Mouse (Mus musculus): Measurements from ENCODE around the gene Col23a1. TPM values are rescaled to one million over a fixed set of nuclear protein-coding genes. Genes with fewer than 3 reads are reported as not detected.
A peak's percentile ranks its signal among the peaks of the same experiment; 100 is the strongest.

Col23a1 gene
- polyA plus RNA-seq, 1 experiment from 2014 or later: 24.1 TPM

GRCm38 (mm10) chr11:51521440-51521839, 231.7 kb downstream of the Col23a1 start:
- Histone ChIP-seq H3K4me1 (peaks cover 46% of the 10 kb centered on the region), H3K9me3 (replicated peaks) (no peaks in the 10 kb centered on the region), H3K4me3 (no peak overlapping the region), H3K27me3 (ENCODE audit: low read depth, poor library complexity, severe bottlenecking) (no peaks in the 10 kb centered on the region), H3K36me3 (peaks cover 22% of the 10 kb centered on the region), H3K27ac (peak overlapping the region; percentile 46)
- DNase-seq (ENCODE audit: low spot score): no peak
- 61% methylated on average over 3 of the region's 3 CpGs for WGBS

GRCm38 (mm10) chr11:51523215-51523614, 233.5 kb downstream of the Col23a1 start:
- Histone ChIP-seq H3K4me1 (peaks cover 64% of the 10 kb centered on the region), H3K9me3 (replicated peaks) (no peaks in the 10 kb centered on the region), H3K36me3 (peaks cover 18% of the 10 kb centered on the region), H3K4me3 (no peak overlapping the region), H3K27me3 (ENCODE audit: low read depth, poor library complexity, severe bottlenecking) (0 out of 2 replicates have a peak, but pooled peaks cover 5% of the 10 kb centered on the region), H3K27ac (peak overlapping the region; percentile 79)
- peak; percentile 63 for DNase-seq (ENCODE audit: low spot score)

- Histone ChIP-seq H3K4me3 (no peak overlapping the region), H3K4me1 (peaks cover 67% of the 10 kb centered on the region), H3K27me3 (ENCODE audit: low read depth, poor library complexity, severe bottlenecking) (0 out of 2 replicates have a peak, but pooled peaks cover 5% of the 10 kb centered on the region), H3K36me3 (peaks cover 14% of the 10 kb centered on the region), H3K9me3 (replicated peaks) (no peaks in the 10 kb centered on the region), H3K27ac (peak overlapping the region; percentile 79)
- no peak for DNase-seq (ENCODE audit: low spot score)
- WGBS: 50% methylated on average over 9 of the region's 9 CpGs
Measured at GRCm38 (mm10) chr11:51523625-51524024, 233.9 kb downstream of the Col23a1 start.

- no peaks in the 10 kb centered on the region for H3K36me3 ChIP-seq
- H3K27ac ChIP-seq: peak overlapping the region; percentile 58
- DNase-seq (ENCODE audit: low spot score): no peak
- no peaks in the 10 kb centered on the region for H3K9me3 ChIP-seq (replicated peaks)
- H3K27me3 ChIP-seq (ENCODE audit: low read depth, poor library complexity, severe bottlenecking): 0 out of 2 replicates have a peak, but pooled peaks cover 5% of the 10 kb centered on the region
- 28% methylated on average over 14 of the region's 14 CpGs for WGBS
- peaks cover 69% of the 10 kb centered on the region for H3K4me1 ChIP-seq
- H3K4me3 ChIP-seq: no peak overlapping the region
Measured at GRCm38 (mm10) chr11:51526631-51527161, 237.0 kb downstream of the Col23a1 start.

- Histone ChIP-seq H3K4me3 (peak overlapping the region; percentile 28; the same call in 1 of the 2 replicates), H3K4me1 (peaks cover 50% of the 10 kb centered on the region), H3K27ac (peak overlapping the region; percentile 78), H3K9me3 (replicated peaks) (no peaks in the 10 kb centered on the region), H3K27me3 (ENCODE audit: low read depth, poor library complexity, severe bottlenecking) (no peaks in the 10 kb centered on the region; the same call in 1 of the 2 replicates), H3K36me3 (no peaks in the 10 kb centered on the region)
- WGBS: 33% methylated on average over 11 of the region's 11 CpGs
- peak; percentile 85 for DNase-seq (ENCODE audit: low spot score)
Measured at GRCm38 (mm10) chr11:51533128-51533533, 243.4 kb downstream of the Col23a1 start.

- WGBS: 32% methylated on average over 2 of the region's 2 CpGs
- no peaks in the 10 kb centered on the region; the same call in 1 of the 2 replicates for H3K27me3 ChIP-seq (ENCODE audit: low read depth, poor library complexity, severe bottlenecking)
- H3K27ac ChIP-seq: no peak overlapping the region
- H3K9me3 ChIP-seq (replicated peaks): no peaks in the 10 kb centered on the region
- DNase-seq (ENCODE audit: low spot score): no peak
- H3K4me3 ChIP-seq: no peak overlapping the region
- no peaks in the 10 kb centered on the region for H3K36me3 ChIP-seq
- peaks cover 58% of the 10 kb centered on the region for H3K4me1 ChIP-seq
Measured at GRCm38 (mm10) chr11:51534314-51534713, 244.6 kb downstream of the Col23a1 start.

DNA sequence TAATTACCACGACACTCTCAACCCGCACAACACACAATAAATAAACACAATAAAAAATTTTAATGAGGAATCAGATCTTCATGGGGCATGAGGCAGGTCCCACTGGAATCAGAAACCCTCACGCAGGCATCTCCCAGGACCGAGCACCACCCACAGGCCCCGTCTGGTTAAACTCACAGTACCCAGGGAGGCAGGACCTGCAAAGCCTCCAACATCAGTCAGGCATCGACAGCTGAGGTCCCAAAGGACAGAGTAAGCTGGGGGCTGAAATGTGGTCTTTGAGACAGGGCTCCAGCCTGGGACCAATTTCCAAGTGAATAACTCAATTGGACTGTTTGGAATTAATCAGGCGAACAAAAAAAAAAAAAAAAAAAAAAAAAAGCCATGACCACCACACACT, 248.7 kb downstream of the Col23a1 start:
- 22% methylated on average over 7 of the region's 7 CpGs for WGBS
- peak; percentile 62 for DNase-seq (ENCODE audit: low spot score)
- H3K4me1 ChIP-seq: peaks cover 75% of the 10 kb centered on the region
- peak overlapping the region; percentile 37; the same call in 1 of the 2 replicates for H3K27ac ChIP-seq
- H3K4me3 ChIP-seq: no peak overlapping the region
- H3K36me3 ChIP-seq: no peaks in the 10 kb centered on the region
- H3K27me3 ChIP-seq (ENCODE audit: low read depth, poor library complexity, severe bottlenecking): no peaks in the 10 kb centered on the region; the same call in 1 of the 2 replicates
- H3K9me3 ChIP-seq (replicated peaks): no peaks in the 10 kb centered on the region

DNA sequence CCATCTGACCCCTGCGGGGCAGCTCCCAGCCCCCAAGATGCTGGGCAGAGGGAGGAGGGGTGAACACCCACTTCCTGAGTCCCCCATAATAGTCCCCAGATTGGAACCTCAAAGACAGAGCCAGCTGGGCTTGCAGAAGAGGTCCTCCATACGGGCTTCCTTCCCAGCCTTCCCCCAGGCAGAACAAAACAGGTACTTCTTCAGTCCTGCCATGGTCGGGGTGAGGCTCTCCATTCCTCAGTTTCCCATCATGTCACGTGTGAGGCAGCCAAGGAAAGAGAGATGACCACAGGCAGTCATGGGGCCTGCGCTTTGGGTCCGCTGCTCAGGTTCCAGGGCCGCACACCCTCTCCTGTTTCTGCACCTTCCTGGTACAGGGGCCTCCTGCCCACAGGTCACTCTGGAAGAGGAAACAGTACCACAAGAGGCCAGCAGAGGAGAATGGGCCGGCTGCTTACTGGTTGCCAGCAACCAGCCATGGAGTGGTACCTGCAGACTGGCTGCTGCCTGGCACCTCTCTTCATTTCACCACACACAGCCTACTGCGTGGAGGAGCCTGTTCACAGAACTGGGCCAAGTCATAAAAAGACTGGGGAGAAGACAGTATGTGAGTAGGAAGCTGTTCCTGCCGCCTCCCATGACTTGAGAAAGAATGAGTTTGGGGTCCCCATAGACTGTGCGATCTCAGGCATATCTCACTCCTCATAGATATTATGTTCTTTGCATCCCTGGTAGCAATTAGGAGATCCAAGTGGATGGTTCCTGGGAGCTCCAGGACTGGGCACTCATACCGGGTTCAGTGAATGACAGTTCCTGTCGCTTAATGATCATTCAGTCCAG, 249.4 kb downstream of the Col23a1 start:
- Histone ChIP-seq H3K27me3 (ENCODE audit: low read depth, poor library complexity, severe bottlenecking) (no peaks in the 10 kb centered on the region; the same call in 1 of the 2 replicates), H3K4me1 (peaks cover 75% of the 10 kb centered on the region), H3K36me3 (no peaks in the 10 kb centered on the region), H3K27ac (peak overlapping the region; percentile 53), H3K9me3 (replicated peaks) (no peaks in the 10 kb centered on the region), H3K4me3 (no peak overlapping the region)
- 52% methylated on average over 13 of the region's 13 CpGs for WGBS
- DNase-seq (ENCODE audit: low spot score): peak; percentile 50

DNA sequence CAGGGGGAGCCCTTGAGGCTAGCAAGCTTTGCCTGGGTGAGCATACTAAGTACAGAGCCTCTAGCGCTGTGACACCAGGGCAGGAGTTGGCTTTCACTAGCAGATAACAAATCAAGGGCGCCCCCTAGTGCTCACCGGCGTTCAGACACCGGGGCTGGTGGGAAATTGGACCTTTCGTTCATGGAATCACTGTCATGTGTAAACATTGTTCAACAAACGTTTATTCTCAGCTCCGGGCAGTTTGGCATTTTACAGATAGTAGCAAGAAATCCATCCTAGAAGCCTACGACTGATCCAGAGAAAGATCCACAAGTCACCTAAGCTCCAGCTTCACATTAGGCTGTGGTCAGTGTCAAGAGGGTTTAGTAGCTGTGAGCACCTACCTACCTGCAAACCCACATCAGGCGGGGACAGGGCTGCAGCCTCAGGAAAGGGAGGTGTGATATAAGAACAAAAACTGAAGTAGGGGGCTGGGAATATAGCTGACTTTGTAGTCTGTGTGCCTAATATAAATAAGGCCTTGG, 250.1 kb downstream of the Col23a1 start:
- Histone ChIP-seq H3K27me3 (ENCODE audit: low read depth, poor library complexity, severe bottlenecking) (no peaks in the 10 kb centered on the region; the same call in 1 of the 2 replicates), H3K9me3 (replicated peaks) (no peaks in the 10 kb centered on the region), H3K4me3 (no peak overlapping the region), H3K4me1 (peaks cover 80% of the 10 kb centered on the region), H3K27ac (0 out of 2 replicates have a peak overlapping the region, but pooled peaks have one; percentile 53), H3K36me3 (no peaks in the 10 kb centered on the region)
- WGBS: 12% methylated on average over 10 of the region's 10 CpGs
- peak; percentile 99 for DNase-seq (ENCODE audit: low spot score)

GRCm38 (mm10) chr11:51542424-51542823, 252.7 kb downstream of the Col23a1 start:
- 13% methylated on average over 9 of the region's 9 CpGs for WGBS
- H3K4me3 ChIP-seq: 0 out of 2 replicates have a peak overlapping the region, but pooled peaks have one; percentile 19
- H3K27ac ChIP-seq: peak overlapping the region; percentile 89
- DNase-seq (ENCODE audit: low spot score): peak; percentile 77
- H3K9me3 ChIP-seq (replicated peaks): no peaks in the 10 kb centered on the region
- H3K36me3 ChIP-seq: no peaks in the 10 kb centered on the region
- peaks cover 15% of the 10 kb centered on the region; the same call in 1 of the 2 replicates for H3K27me3 ChIP-seq (ENCODE audit: low read depth, poor library complexity, severe bottlenecking)
- H3K4me1 ChIP-seq: peaks cover 83% of the 10 kb centered on the region

DNA sequence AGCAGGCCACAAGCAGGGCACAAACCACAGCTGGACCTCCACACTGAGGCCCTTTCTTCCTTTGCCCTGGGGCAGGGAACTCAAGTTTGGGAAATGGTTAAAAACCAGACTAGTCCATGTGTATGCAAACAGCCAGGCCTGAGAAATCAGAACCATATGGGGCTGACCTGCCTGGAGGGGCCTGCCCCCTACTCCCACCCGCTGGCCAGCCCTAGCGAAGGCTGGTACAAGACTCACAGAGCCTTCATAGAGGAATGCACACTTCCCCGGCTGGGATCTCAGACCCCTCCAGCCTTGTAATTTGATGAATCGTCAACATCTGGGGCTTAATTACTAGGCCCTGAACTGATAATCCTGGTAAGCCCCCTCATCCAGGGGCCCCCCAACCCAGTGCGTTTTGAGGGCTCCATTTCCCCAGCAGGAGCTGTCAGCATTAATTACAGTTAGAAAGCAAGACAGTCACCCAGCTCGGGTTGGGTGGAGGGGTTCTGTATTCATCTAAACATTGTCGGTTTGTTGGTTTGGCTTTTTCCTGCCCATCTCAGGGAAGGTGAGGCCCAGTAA, 253.8 kb downstream of the Col23a1 start:
- peaks cover 21% of the 10 kb centered on the region; the same call in 1 of the 2 replicates for H3K27me3 ChIP-seq (ENCODE audit: low read depth, poor library complexity, severe bottlenecking)
- peak overlapping the region; percentile 9 for H3K4me3 ChIP-seq
- H3K36me3 ChIP-seq: no peaks in the 10 kb centered on the region
- peak; percentile 87 for DNase-seq (ENCODE audit: low spot score)
- H3K4me1 ChIP-seq: peaks cover 73% of the 10 kb centered on the region
- WGBS: 3% methylated on average over 7 of the region's 7 CpGs
- peak overlapping the region; percentile 89 for H3K27ac ChIP-seq
- H3K9me3 ChIP-seq (replicated peaks): no peaks in the 10 kb centered on the region

DNA sequence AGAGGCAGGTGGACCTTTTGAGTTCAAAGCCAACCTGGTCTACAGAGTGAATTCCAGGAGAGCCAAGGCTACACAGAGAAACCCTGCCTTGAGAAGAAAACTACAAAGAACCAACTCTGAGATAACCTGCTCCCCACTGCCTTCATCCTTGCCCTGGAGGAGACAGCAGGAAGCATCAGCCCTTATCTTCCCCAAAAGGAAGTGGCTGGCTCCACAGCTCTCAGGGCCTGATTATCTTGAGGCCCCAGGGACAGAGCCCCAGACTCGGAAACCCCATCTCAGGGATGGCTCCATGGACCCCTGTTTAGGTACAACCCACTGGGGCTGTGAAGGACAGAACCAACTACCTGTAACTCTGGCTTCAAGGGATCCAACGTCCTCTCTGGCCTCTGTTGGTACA, 254.7 kb downstream of the Col23a1 start:
- H3K4me3 ChIP-seq: no peak overlapping the region
- no peaks in the 10 kb centered on the region for H3K36me3 ChIP-seq
- peak overlapping the region; percentile 89 for H3K27ac ChIP-seq
- peaks cover 73% of the 10 kb centered on the region for H3K4me1 ChIP-seq
- 67% methylated on average over 2 of the region's 2 CpGs for whole genome bisulfite sequencing
- H3K9me3 ChIP-seq (replicated peaks): no peaks in the 10 kb centered on the region
- H3K27me3 ChIP-seq (ENCODE audit: low read depth, poor library complexity, severe bottlenecking): peaks cover 26% of the 10 kb centered on the region; the same call in 1 of the 2 replicates
- no peak for DNase-seq (ENCODE audit: low spot score)
